Mouse (Mus musculus) telencephalon, adult 2 months (tissue): Measurements from ENCODE around the gene Gm5737.

ENCODE experiments used
- DNase-seq: peaks from one replicate; pipeline ENCODE4 v3.0.0-alpha.2; 2011; ENCODE audit warnings: low read depth, low spot score

The Gm5737 gene

GRCm38 (mm10) chr7:120875540-120876388 lies 63.6 kb downstream of the Gm5737 start:
- DNase-seq: no peak

GRCm38 (mm10) chr7:120878271-120878670 lies 66.1 kb downstream of the Gm5737 start:
- DNase-seq: peak; percentile 65

- DNase-seq: no peak
These were observed 67.8 kb downstream of the Gm5737 start for GRCm38 (mm10) chr7:120879972-120880371.

- DNase-seq: no peak
These were observed 68.6 kb downstream of the Gm5737 start for GRCm38 (mm10) chr7:120880770-120881169.
